Mouse (Mus musculus): Measurements from ENCODE around the gene Uhrf1bp1l.
"Not testable (repeated sequence)": the region's sequence is repeated elsewhere in the genome, so short reads cannot be mapped to it uniquely, and the experiment has no call there.

The Uhrf1bp1l gene

GRCm38 (mm10) chr10:89744871-89745665 lies at the start of gene Uhrf1bp1l:
Gene Uhrf1bp1l, plus strand, starts transcription at chr10:89744991.
- peak; percentile 91 for DNase-seq (ENCODE audit: extremely low spot score, low spot score)

DNA sequence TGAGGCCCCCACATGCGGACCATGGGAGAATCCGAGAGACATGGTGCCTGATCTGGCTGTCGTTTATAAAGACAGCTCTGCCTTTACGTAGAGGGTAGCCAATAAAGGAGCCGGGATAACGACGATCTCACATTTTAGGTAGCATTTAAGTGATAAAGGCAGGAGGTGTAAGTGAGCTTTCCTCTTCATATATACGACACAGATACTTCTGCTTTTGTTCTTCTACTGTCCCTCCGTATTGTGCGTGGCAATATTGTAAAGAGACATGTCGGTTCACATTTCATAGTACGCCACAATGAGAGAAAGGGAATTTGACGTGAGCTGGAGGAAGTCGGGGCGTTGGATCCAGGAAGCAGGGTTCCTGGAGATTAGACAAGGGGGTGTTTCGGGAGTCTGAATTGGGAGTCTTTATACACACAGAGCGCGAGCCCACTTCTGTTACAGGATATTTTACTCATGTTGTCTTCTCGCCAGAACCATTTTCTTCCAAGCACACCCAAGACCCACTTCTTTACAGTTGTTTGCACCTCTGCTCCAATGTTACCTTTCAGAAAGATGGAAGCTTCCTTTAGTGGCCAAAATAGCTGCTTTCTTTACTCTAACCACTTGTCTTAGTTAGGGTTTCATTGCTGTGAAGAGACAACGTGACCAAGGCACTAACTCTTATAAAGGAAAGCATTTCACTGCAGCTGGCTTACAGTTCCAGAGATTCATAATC lies 49.4 kb upstream of the Uhrf1bp1l start:
- no peak for DNase-seq (ENCODE audit: extremely low spot score, low spot score)

- DNase-seq (ENCODE audit: extremely low spot score, low spot score) = not testable (repeated sequence)
Measured at GRCm38 (mm10) chr10:89696270-89696669, 48.5 kb upstream of the Uhrf1bp1l start.

DNA sequence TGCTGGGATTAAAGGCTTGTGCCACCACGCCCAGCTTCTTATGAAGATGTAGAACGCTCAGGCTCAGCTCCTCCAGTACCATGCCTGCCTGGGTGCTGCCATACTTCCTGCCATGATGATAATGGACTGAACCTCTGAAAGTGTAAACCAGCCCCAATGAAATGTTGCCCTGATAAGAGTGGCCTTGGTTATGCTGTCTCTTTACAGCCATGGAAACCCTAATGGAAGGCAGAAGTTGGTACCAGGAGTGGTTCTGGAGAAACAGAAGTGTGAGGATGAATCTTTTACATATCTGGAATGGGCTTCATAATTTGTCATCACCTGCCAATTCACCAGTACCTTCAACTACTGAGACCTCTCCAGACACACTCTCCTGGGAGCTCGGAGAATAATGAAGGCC lies 46.8 kb upstream of the Uhrf1bp1l start:
- DNase-seq (ENCODE audit: extremely low spot score, low spot score) = no peak

GRCm38 (mm10) chr10:89703042-89703441 lies 41.7 kb upstream of the Uhrf1bp1l start:
- no peak for DNase-seq (ENCODE audit: extremely low spot score, low spot score)

DNA sequence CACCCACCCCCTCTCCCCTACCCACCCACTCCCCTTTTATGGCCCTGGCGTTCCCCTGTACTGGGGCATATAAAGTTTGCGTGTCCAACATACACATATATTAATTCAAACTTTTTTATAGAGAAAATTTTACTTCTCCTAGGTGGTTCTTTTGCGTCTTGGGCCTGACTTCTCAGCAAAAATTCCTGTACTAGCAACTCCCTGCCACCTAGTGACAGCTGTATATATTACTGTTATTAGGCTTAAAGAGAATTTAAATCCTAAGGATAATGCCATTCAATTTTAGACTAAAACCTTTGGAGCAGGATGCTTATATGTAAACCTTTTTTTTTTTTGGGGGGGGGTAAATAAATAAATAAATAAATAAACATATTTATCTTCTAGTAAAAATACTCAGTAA lies 37.4 kb upstream of the Uhrf1bp1l start:
- DNase-seq (ENCODE audit: extremely low spot score, low spot score) = no peak

GRCm38 (mm10) chr10:89708720-89709119 lies 36.1 kb upstream of the Uhrf1bp1l start:
- DNase-seq (ENCODE audit: extremely low spot score, low spot score) = no peak

GRCm38 (mm10) chr10:89714910-89715309 lies 29.9 kb upstream of the Uhrf1bp1l start:
- no peak for DNase-seq (ENCODE audit: extremely low spot score, low spot score)

GRCm38 (mm10) chr10:89720252-89720651 lies 24.5 kb upstream of the Uhrf1bp1l start:
- DNase-seq (ENCODE audit: extremely low spot score, low spot score) = no peak

DNA sequence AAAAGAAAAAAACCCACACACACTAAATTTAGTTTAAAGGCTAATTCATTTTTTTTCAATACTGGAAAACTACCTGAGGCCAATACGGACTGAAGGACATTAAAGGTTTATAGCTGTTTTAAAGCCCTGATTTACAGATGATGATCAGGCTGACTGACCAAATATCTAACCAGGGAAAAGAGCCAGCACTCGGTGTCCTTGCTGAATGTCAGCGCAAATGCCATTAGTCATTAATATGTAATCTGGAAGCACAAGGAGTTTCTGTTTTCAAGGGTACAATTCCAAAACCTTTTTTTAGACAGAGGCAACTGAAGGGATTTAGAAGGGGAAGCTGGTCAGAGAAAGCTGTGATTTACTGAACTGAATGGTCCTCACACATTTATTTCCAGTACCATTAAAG lies 24.0 kb upstream of the Uhrf1bp1l start:
- no peak for DNase-seq (ENCODE audit: extremely low spot score, low spot score)

DNA sequence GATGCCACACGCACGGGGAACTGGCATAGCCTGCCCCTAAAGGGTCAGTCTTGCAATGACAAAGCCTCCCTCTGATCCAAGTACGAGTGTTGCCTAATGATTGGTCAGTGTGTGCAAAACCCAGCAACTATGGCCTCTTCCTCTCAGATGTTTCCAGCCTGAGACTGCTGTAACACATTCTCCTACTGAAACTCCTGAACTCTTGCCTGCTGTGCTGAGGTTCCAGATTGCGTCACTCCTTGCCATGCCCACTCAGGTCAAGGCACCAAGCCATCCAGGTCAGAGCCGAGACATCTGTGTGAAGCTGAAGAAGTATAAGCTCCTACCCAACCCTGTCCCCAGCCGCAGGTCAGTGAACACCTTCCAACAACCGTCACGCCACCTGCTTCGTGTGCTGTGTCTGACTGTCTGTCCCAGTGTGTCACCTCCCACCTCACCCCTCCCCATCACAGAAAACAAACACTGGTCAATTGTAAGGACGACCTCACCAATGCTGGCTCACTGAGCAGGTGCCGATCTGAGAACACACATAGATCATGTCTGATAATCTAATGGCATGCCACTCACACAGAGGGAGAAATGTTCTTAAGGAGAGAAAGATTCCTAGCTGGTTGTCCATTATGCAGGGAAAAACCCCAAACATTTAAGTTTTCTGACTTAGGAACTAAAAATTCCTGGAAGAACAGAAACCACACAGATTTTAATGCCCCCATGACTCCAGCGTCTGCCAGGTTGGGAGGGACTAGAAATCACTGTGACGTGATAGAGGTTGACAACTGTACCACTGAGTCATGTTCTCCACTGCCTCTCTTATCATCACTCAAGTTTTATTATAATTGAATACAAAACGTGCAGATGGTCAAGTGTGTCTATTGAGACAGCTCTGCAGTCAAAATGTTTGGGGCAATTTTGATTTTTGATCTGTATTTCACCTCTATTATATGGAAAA lies 22.3 kb upstream of the Uhrf1bp1l start:
- DNase-seq (ENCODE audit: extremely low spot score, low spot score) = no peak

- DNase-seq (ENCODE audit: extremely low spot score, low spot score) = no peak
Measured at GRCm38 (mm10) chr10:89730386-89730785, 14.4 kb upstream of the Uhrf1bp1l start.

GRCm38 (mm10) chr10:89731341-89731740 lies 13.4 kb upstream of the Uhrf1bp1l start:
- no peak for DNase-seq (ENCODE audit: extremely low spot score, low spot score)

DNA sequence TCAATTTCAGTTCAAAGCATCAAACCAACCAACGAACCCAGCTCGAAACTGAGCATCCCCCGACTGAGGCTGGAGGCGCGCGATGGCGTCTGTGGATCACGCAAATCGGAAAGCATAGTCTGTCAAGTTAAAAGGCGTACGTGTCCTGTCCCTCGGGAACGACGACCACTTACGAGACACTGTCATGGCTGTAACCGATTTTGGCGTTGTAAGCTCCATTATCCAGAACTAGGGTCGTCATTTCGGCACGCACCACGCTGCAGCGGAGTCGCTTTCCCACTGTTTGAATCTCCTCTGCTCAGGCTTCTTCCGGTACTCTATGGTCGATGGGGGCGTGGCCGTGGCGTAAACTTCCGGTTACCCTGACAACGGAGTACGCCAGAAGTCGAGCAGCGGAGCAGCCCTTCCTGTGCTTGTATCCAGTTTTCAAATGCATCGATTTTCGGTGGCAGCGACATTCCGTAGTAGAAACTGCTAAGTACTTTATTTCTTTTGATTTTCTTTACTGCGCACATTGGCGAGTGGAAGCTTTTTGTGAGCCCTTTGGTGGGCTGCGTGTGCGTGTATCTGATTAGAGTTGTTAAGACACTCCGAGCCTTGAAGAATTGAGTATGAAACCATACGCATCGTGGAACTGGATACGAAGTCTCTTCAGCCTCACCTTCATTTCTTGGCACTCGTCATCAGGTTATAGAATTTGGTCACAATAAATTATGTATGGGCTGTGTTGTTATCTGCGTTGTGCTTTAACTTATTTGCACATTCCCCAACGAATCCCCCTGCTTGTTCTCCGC lies 12.6 kb upstream of the Uhrf1bp1l start, which contains the start of gene Actr6:
Actr6 (minus strand) TSS at position 295 of the 794 bp plus-strand sequence.
- DNase-seq (ENCODE audit: extremely low spot score, low spot score) = peak; percentile 94

- no peak for DNase-seq (ENCODE audit: extremely low spot score, low spot score)
Measured at GRCm38 (mm10) chr10:89737092-89737491, 7.7 kb upstream of the Uhrf1bp1l start.

DNA sequence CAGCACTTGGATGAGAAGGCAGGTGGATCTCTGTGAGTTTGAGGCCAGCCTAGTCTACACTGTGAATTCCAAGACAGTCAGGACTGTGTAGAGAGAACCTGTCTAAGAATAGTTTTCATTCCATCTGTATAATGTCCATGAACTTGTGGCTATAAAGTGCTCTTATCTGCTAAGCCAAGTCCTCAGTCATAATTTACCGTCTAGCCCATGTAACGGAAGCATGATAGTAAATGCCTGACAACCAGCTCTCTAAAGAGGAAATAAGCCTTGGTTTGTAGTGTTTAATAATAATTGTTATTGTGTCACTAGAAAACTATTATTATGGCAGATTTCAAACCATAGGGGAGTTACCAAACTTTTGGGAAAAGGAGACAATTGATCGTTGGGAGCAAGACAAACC lies 6.9 kb upstream of the Uhrf1bp1l start:
- DNase-seq (ENCODE audit: extremely low spot score, low spot score) = no peak

DNA sequence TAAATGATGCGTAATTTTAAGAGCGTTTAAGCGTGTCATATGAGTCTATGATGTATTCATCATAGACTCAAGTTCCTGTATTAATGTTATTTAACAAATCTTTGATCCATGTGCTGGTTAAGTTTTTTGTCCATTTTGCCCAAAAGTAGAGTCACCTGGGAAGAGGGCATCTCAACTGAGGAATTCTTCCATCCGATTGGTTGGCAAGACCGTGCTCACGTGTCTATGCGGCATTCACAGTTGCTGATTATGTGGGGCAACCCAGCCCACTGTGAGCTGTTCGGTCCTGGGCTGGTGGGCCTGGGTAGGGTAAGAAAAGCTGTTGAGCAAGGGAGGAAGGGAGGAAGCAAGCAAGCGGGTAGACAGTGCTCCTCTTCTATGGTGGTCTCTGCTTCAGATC lies 6.4 kb upstream of the Uhrf1bp1l start:
- no peak for DNase-seq (ENCODE audit: extremely low spot score, low spot score)

DNA sequence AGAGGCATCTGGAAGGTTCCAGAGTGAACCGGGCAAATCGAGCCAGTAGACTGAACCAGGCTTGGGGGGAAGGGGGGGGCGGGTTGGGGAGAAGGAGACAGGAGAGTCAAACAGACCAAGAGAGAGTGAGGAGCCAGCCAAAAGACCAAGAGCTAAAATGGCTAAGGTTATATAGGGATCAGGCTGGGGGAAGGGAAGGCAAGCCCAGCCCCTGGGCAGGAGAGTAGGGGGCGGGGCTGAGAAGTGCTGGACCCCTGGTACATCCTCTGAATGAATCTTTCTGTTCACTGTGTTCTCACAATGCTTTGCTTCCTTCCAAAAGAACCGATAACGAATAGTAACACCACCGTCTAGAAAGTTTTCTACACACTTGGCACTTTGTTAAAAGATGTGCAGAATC lies 5.1 kb upstream of the Uhrf1bp1l start:
- DNase-seq (ENCODE audit: extremely low spot score, low spot score) = no peak

DNA sequence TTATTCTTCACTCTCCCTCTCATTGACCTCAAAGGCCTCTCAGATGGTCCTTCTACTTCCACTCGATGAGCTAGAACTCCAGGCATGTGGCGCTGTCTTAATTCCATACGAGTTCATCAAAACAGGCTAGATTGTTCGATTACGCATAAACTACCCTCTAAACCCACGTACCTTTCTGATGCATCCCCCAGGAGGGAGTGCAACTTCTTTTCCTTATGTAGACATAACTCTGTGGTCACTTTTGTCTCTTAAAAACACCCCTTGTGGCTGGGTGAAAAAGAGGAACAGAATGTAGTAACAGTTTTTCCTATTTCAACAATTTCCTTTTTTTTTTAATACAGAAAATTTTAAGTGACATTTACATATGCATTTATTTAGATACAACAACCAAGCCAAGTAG lies 3.8 kb upstream of the Uhrf1bp1l start:
- DNase-seq (ENCODE audit: extremely low spot score, low spot score) = no peak

DNA sequence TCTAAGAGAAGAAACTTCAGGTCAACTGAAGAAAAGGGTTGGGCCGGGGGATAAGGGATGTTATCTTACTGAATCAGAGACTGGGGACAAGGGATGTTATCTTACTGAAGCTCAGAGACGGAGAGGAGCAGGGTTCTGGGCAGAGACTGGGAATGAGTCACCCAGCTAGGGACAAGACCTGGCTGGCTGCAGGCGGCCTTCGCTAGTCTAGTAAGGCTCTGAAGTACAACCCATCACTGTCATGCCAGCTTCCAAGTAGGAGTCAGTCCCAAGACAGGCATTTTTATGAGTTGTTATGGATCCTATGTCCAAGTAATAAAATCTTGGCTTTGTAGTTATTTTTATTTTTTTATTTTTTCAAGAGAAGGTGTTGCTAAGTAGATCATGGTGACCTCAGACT lies 1.5 kb upstream of the Uhrf1bp1l start:
- no peak for DNase-seq (ENCODE audit: extremely low spot score, low spot score)

DNA sequence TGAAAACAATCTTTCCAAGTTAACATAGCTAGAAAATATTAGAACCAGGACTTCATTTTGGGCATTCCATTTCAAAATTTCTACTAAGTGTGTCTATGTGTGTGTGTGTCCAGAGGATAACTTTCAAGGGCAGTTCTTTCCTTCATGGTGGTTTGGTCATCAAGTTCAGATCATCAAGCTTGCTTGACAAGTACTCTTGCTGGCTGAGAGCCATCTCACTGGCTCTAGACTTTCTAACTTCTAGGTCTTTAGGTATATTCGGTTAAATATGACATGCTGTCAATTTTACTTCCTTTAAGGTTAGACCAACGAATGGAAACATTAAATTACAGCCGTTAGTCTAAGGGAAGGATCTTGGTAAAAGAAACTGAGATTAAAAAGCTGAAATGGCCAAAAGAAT lies 450 bp upstream of the Uhrf1bp1l start:
- DNase-seq (ENCODE audit: extremely low spot score, low spot score) = no peak

Measured in neural tube, embryonic 10.5 days (tissue).